ENCODE assay signal across 23 mouse cellular contexts in the genomic region with DNA sequence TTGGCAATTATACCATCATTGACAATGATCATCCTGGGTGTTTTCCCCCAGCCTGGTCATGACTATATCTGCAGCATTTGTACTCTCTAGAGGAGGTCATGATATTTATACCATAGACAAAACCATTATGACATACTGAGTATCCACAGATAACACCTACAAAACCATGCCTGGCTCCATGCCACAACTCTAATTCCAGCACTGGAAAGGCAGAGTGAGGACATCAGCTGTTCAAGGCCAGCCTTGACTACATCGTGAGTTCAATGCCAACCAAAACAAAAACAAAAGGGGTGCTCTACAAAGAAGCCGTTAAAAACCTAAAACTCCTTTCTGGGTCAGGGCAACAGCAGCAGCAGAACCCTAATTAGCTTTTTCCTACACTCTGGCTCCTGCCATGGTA.
"Had no signal": no experiment of that assay in that cellular context is flagged by ENCODE, and none has a peak within 500 bp of the region (broad histone marks: within the 10 kb centered on the region; RNA-seq: fewer than 3 reads in every experiment).

No protein-coding gene starts in this region.

- H3K27ac ChIP-seq: kidney, postnatal 0 days; limb, embryonic 10.5 days; limb, embryonic 13.5 days; liver, embryonic 12.5 days; liver, embryonic 15.5 days; lung, embryonic 15.5 days; midbrain, embryonic 10.5 days; stomach, embryonic 15.5 days had no signal

- H3K4me1 ChIP-seq: liver, embryonic 12.5 days; liver, embryonic 15.5 days; lung, embryonic 15.5 days; megakaryocyte, embryonic 14.5 days; midbrain, embryonic 10.5 days; stomach, embryonic 15.5 days had no signal

- H3K27me3 ChIP-seq: limb, embryonic 13.5 days; liver, embryonic 12.5 days; liver, embryonic 15.5 days; lung, embryonic 15.5 days; megakaryocyte, embryonic 14.5 days; stomach, embryonic 15.5 days had no signal

- H3K9me3 ChIP-seq: limb, embryonic 10.5 days; limb, embryonic 13.5 days; liver, embryonic 12.5 days; liver, embryonic 15.5 days; lung, embryonic 15.5 days; midbrain, embryonic 10.5 days; stomach, embryonic 15.5 days had no signal

- H3K4me3 ChIP-seq: limb, embryonic 10.5 days; limb, embryonic 13.5 days; liver, embryonic 12.5 days; liver, embryonic 15.5 days; lung, embryonic 15.5 days; megakaryocyte, embryonic 14.5 days; midbrain, embryonic 10.5 days; stomach, embryonic 15.5 days had no signal

- H3K36me3 ChIP-seq: limb, embryonic 10.5 days; limb, embryonic 13.5 days; liver, embryonic 12.5 days; liver, embryonic 15.5 days; lung, embryonic 15.5 days; midbrain, embryonic 10.5 days; stomach, embryonic 15.5 days had no signal

- H3K4me2 ChIP-seq: limb, embryonic 13.5 days; liver, embryonic 12.5 days; liver, embryonic 15.5 days; lung, embryonic 15.5 days; stomach, embryonic 15.5 days had no signal

- DNase-seq: kidney, adult 2 months; kidney, postnatal 25 days; liver; lung, adult 18-20 months; lung, postnatal 10 days; lung, postnatal 36 days; midbrain, embryonic 14.5 days; right cerebral cortex, adult 18-20 months; right cerebral cortex, postnatal 25 days; spleen, adult 18-20 months; thymus, adult 2 months; thymus, postnatal 14 days; thymus, postnatal 4 days had no signal

- H3K9ac ChIP-seq: limb, embryonic 13.5 days; liver, embryonic 12.5 days; liver, embryonic 15.5 days; lung, embryonic 15.5 days; stomach, embryonic 15.5 days had no signal

- ATAC-seq: intestine, postnatal 0 days; liver, embryonic 12.5 days had no signal
